Mouse (Mus musculus) ES-Bruce4 (cell line): ENCODE measurements around the gene Tfeb. TPM values are rescaled to one million over a fixed set of nuclear protein-coding genes. Genes with fewer than 3 reads are reported as not detected.

Source experiments
- H3K27ac ChIP-seq: 2 replicates; pipeline ENCODE4 v1.5.1; 2012; ENCODE audit warnings: low read length, inconsistent platforms; ENCODE audit not compliant: insufficient read depth
- H3K27me3 ChIP-seq: 2 replicates; pipeline ENCODE4 v1.6.1; 2012; ENCODE audit warnings: mild to moderate bottlenecking, low read length, inconsistent platforms; ENCODE audit not compliant: control insufficient read depth, poor library complexity, insufficient read depth, severe bottlenecking
- H3K36me3 ChIP-seq: 2 replicates; pipeline ENCODE4 v1.6.1; 2012; ENCODE audit warnings: inconsistent platforms, mild to moderate bottlenecking, low read length, moderate library complexity; ENCODE audit not compliant: control insufficient read depth, poor library complexity, insufficient read depth, severe bottlenecking
- H3K4me1 ChIP-seq: one replicate; pipeline ENCODE4 v1.8.1; 2011; ENCODE audit warnings: low read length; ENCODE audit not compliant: control insufficient read depth, insufficient read depth
- H3K4me3 ChIP-seq: 2 replicates; pipeline ENCODE4 v1.5.1; 2011; ENCODE audit warnings: low read depth, mild to moderate bottlenecking, low read length
- H3K9ac ChIP-seq: 2 replicates; pipeline ENCODE4 v1.6.1; 2012; ENCODE audit warnings: low read depth, mild to moderate bottlenecking, inconsistent platforms; ENCODE audit not compliant: poor library complexity, severe bottlenecking
- H3K9me3 ChIP-seq: replicated peaks from 2 replicates; pipeline ENCODE4 v1.6.1; 2012; ENCODE audit warnings: mild to moderate bottlenecking, low read length, inconsistent platforms; ENCODE audit not compliant: control insufficient read depth, poor library complexity, insufficient read depth, severe bottlenecking
- CTCF ChIP-seq: IDR thresholded peaks from one replicate; pipeline ENCODE4 v1.8.1; 2011; ENCODE audit warnings: low read depth, low read length
- EP300 ChIP-seq: IDR thresholded peaks from 2 replicates; pipeline ENCODE4 v1.6.1; 2011; ENCODE audit warnings: low read depth, low read length; ENCODE audit not compliant: insufficient read depth
- POLR2A ChIP-seq: IDR thresholded peaks from one replicate; pipeline ENCODE4 v1.8.1; 2011; ENCODE audit warnings: low read length; ENCODE audit not compliant: insufficient read depth
- polyA plus RNA-seq: library from polyadenylated mRNA; stranded (reverse); fragments of >200 nt; gene quantifications from 2 replicates; pipeline ENCODE4 v1.2.4, GENCODE M21; 2011; ENCODE audit warnings: low read depth; ENCODE audit not compliant: missing spikeins, insufficient read depth, insufficient read length

Gene Tfeb
- polyA plus RNA-seq, 1 experiment, result 13.5 TPM

DNA sequence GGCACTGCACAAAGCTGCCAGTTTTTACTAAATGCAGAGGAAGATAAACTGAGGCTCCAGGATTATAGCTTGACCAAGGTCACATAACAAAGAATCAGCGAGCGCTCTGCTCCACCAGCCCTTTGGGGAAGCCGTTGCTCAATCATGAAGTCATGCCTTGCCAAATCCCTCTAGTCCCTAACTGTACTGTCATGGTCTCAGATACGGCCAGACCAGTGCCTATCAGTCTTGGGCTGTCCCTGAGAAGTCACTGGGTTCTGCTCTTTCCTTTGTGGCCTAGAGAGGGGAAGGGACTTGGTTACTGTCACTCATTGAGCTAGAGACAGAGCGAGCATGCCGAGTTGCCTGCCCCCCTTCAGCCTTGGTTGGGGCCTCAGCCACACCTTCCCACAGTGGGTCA lies 47.6 kb downstream of the Tfeb start:
- Histone ChIP-seq H3K27me3 (no peaks in the 10 kb centered on the region), H3K4me3 (no peak overlapping the region), H3K9ac (no peak overlapping the region), H3K4me1 (peaks cover 41% of the 10 kb centered on the region), H3K36me3 (no peaks in the 10 kb centered on the region), H3K9me3 (no peaks in the 10 kb centered on the region), H3K27ac (no peak overlapping the region)
- TF ChIP-seq CTCF, result no peak
- TF ChIP-seq EP300, result no peak
- TF ChIP-seq POLR2A, result no peak

DNA sequence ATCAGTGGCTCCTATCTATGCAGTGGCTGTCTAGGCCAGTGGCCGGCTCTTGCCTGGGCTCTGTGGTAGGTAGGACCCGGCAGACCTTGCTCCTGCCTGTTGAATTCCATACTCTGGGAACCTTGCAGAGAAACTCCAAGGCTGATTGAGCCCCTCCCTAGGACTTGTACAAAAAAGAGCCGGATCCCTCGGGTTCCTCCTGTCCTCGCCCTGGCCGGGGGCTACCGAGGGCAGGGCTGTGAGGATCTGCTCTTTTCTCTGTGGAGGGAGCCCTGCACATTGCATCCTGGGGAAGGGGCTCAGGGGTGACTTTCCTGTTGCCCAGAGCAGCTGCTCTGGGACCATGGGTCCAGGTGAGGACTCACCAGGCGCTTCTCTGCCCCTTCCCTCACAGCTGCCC lies 50.8 kb downstream of the Tfeb start:
- Histone ChIP-seq H3K27ac (peak overlapping the region; percentile 75), H3K9me3 (no peaks in the 10 kb centered on the region), H3K4me1 (peaks cover 34% of the 10 kb centered on the region), H3K27me3 (no peaks in the 10 kb centered on the region), H3K36me3 (no peaks in the 10 kb centered on the region), H3K4me3 (peak overlapping the region; percentile 14; the same call in 1 of the 2 replicates), H3K9ac (peak overlapping the region; percentile 3; the same call in 1 of the 2 replicates)
- TF ChIP-seq CTCF (no peak), POLR2A (no peak), EP300 (peak; percentile 83)

DNA sequence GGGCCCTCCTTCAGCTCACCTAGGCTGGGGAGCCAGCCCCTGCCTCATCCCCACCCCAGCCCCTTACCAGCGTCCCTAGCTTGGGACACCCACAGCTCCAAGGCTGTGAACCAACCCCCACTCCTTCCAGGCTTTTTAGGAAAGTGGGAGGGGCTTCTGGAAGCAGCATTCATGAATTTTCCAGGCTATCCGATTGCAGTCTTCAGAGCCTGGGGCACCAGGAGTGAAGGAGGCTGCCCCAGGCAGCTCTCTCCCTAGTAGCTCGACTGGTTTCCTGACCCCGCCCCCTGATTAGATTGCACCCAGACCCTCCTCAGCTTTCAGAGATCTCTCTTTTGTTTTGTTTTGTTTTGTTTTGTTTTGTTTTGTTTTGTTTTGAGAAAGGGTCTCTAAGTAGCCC lies 51.5 kb downstream of the Tfeb start:
- Histone ChIP-seq H3K4me3 (peak overlapping the region; percentile 14; the same call in 1 of the 2 replicates), H3K9ac (peak overlapping the region; percentile 3; the same call in 1 of the 2 replicates), H3K9me3 (no peaks in the 10 kb centered on the region), H3K27me3 (no peaks in the 10 kb centered on the region), H3K27ac (peak overlapping the region; percentile 75), H3K36me3 (no peaks in the 10 kb centered on the region), H3K4me1 (peaks cover 33% of the 10 kb centered on the region)
- TF ChIP-seq EP300 (peak; percentile 77), CTCF (no peak)

DNA sequence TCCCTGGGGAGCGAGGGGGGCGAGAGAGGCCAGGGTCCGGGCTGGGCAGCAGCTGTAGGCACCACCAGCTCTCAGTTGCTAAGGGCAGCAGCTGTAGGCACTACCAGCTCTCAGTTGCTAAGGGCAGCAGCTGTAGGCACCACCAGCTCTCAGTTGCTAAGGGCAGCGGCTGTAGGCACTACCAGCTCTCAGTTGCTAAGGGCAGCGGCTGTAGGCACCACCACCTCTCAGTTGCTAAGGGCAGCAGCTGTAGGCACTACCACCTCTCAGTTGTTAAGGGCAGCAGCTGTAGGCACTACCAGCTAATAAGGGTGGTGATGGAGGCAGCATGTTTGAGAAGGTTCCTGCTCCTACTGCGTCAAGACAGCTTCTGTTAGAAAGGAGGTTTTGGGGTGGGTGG lies 52.2 kb downstream of the Tfeb start:
- Histone ChIP-seq H3K9me3 (no peaks in the 10 kb centered on the region), H3K36me3 (no peaks in the 10 kb centered on the region), H3K4me1 (peaks cover 28% of the 10 kb centered on the region), H3K9ac (no peak overlapping the region), H3K4me3 (no peak overlapping the region), H3K27me3 (no peaks in the 10 kb centered on the region), H3K27ac (no peak overlapping the region; the same call in 1 of the 2 replicates)
- TF ChIP-seq EP300 (no peak), POLR2A (no peak), CTCF (no peak)

DNA sequence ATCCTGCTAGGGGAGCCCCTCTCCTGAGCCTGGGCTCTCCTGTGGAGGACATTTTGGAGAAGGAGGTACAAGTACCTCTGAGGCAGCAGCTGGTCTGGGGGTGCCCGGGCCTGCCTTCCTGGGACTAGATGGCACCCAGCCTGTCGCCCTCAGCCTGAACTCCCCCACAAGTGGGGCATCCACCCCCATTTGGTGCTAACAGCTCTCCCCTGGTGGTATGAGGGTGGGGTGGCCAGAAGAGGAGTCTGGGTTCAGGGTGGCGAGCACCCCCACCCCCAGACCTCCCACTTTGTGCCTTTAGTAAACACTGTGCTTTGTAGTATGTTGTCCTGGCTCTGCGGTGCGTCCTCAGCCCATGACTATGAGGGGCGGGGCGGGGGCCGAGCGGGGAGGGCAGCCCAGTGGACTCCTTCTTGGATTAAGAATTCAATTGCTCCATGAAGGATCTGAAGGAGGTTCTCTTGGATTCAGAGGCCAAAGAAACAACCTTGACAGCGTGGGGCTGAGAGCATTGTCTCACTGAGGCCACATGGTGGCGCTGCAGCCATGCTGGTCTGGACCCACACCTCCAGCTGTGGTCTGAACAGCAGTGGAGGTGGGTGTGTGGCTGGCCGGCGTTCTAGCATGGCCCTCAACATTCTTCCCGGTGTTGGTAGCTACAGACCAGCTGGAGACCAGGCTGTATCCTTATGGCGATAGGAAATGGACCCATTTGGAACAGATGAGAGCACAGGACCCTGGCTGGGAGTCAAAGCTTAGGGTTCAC lies 55.5 kb downstream of the Tfeb start:
- Histone ChIP-seq H3K9me3 (no peaks in the 10 kb centered on the region), H3K4me1 (peaks cover 11% of the 10 kb centered on the region), H3K9ac (no peak overlapping the region), H3K27ac (no peak overlapping the region), H3K4me3 (no peak overlapping the region), H3K27me3 (no peaks in the 10 kb centered on the region), H3K36me3 (no peaks in the 10 kb centered on the region)
- TF ChIP-seq POLR2A (no peak), EP300 (peak; percentile 52; the same call in 1 of the 2 replicates), CTCF (peak; percentile 99)

DNA sequence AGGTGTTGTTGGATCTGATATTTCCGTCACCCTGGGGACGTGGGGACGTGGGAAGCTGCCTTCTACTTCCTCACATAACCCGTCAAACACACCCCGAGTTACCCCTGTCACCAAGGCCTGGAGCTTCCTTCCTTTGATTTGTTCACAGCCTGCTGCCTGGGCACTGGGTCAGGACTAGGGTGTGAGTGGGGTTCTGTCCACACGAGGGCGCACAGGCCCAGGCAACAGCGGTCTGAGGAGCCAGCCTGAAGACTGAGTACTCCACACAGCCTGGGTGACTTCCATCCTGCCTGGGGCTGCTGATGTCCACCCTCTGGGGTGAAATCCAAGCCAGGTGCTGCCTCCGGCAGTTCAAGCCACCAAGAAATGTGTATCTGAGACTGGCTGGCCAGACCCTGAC lies 56.5 kb downstream of the Tfeb start:
- H3K27ac ChIP-seq, result no peak overlapping the region
- H3K27me3 ChIP-seq, result no peaks in the 10 kb centered on the region
- H3K9ac ChIP-seq, result no peak overlapping the region
- H3K4me3 ChIP-seq, result no peak overlapping the region
- H3K36me3 ChIP-seq, result no peaks in the 10 kb centered on the region
- TF ChIP-seq EP300, result no peak
- peak; percentile 97 for TF ChIP-seq CTCF
- no peak for TF ChIP-seq POLR2A
- H3K9me3 ChIP-seq, result no peaks in the 10 kb centered on the region
- H3K4me1 ChIP-seq, result peaks cover 6% of the 10 kb centered on the region
